Mouse (Mus musculus) induced T-regulatory cell, adult 2 months (primary cell): ENCODE measurements around the gene Akap13.
A peak's percentile ranks its signal among the peaks of the same experiment; 100 is the strongest.

Experiments
- DNase-seq: peaks from one replicate; pipeline ENCODE4 v3.0.0-alpha.2; 2012; ENCODE audit warnings: low read depth

Gene Akap13

DNA sequence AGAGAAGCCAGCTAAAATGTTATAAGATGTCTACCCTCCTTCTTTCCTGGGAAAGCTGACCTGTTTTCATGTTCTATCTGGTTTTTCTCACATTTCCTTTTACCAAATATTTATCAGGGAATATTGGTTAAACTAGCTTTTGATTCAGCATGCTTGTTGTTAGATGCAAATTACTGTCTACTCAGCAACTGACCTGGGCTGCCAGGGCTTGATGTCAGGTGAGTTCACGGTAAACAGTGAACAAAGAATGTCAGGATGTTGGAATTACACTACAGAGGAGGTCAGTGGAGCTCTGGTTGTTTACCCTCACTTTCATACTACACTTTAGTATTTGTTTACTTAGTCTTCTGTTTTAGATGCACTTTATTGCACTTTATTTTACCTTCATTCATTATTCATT, 5.0 kb downstream of the Akap13 start:
- no peak for DNase-seq

DNA sequence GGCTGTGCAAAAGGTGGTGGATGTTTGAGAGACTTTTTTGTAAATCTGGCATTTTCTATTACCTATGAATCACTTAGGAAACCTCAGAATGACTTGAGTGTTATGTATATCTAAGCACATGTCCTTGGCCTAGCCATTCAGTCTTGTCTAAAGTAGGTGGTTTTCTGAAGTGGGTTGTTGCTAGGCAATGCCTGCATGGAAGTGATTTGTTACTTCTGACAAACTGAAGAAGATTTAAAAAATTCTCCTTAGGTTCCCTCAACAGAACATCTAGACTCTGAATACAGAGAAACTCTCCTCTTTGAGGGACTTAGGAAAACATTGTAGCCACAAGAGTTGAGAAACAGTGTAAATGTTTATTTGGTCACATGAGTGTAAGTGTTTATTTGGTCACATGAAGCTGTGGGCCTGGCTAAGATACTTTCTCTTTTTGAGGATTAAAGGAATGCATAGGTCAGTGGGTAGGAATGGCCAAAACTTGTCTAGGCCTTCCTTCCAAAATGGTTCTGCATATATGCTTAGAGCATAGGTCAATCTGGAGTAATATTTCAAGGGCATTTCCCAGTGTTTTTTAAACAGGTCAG, 8.3 kb downstream of the Akap13 start:
- peak; percentile 25 for DNase-seq

DNA sequence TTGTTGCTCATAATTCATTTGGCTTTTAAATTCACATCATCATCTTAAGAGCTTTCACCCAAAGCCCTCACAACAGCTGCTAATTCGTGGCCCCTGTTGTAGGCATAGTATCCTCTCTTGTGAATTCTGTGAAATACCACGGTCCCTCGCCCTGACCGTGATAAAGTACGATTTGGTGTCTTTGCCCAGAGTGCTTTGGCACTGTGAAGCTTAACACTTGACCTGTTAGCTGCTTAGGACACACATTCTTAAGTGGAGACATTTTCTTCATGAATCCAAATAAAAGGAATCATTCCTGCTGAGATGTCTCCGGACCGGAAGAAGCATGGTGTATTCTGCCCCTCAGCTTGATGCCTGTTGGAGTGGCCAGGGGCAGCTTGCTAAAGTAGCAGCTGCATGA, 12.5 kb downstream of the Akap13 start:
- DNase-seq, result no peak

DNA sequence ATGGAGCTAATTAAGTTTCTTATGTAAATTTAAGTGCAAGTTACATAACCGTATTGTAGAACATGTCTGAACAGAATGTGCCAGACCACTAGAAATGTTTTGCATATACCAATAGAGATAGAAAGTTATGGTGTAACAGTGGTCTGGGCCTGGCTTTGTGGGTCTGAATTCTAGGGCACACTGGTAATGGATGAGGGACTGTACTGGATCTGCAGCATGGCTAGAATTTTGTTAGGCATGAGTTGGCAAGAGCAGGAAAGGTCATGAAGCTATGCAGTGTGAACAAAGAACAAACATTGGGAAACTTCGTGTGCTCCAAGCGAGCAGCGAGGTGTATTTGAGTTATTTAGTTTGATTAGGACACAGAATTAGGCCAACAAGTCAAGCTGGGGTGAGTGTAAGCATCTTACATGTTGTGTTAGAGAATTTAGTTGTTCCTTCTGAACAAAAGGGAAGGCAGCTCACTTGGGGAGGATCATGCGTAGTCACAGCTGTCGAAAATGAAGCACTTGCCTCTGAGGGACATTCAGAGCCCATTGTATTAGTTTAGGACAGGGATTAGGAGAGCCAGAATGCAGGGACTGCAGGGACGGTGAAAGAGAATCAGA, 15.1 kb downstream of the Akap13 start:
- DNase-seq, result no peak

DNA sequence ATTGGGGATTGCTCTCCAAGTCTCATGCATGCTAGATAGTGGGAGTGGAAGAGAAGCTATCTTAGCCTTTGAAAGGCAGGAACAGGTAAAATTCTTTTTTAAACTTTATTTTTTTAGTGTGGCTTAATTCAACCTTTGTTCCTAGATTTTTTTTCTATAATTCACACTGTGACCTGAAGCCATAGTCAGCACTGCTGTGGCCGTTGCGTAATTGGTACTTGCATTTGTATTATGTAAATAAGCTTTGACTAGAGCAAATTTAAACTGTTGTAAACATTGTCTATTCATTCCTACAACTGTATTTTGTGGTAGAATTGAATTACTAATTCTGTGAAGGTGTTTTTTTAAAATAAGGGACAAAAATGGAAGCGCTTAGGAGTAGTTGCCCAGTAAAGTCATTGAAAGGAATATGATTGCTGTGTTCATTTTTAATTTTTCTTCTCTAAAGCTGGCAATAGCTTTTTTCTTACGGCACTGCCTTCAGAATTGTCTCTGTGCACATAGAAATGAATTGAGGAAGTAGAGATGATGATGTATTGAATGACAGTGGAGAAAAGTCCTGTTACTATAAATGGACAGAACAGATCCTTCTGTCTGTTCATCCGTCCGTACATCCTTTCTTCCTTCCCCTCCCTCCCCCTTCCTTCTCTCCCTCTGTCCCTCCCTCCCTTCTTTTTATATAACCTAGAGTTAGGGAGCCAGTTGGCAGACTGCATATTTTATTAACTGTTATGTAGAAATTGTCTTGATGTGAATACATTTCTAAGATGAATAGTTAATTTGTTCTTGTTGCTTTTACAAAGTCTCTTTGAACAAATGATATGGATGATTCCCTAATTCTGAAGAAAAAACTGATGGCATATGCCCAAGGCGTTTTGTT, 17.2 kb downstream of the Akap13 start:
- no peak for DNase-seq

DNA sequence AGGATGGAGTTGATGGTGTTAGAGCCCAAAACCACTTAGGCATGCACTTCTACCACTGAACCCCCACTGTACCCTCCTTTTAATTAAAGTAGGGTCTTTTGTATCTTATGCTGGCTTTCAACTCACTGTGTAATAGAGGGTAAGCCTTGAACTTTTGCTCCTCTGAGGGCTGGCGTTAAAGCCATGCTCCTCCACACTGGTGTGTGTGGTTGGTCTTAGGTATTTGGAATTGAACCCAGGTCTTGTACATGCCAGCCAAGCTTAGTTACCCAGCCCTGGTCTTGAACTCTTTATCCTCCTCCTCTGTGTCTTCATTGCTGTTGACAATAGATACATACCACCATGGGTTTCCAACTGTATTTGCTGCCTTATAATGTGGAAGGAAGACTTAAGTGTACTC, 18.0 kb downstream of the Akap13 start:
- no peak for DNase-seq

DNA sequence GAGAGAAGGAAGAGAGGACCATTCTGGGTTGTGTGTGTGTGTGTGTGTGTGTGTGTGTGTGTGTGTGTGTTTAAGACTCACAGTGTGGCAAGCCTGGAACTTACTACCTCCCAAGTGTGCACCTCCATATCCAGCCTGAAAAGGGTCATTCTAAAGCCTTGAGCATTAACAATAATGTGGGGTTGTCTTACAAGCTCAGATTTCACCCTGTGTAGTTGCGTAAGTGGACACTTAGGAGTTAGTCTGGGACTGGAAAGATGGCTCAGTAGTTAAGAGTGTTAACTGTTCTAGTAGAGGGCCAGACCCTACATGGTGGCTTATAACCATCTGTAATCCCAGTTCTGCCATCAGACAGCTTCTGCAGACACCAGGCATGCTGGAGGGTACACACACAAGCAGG, 18.7 kb downstream of the Akap13 start:
- DNase-seq, result no peak

DNA sequence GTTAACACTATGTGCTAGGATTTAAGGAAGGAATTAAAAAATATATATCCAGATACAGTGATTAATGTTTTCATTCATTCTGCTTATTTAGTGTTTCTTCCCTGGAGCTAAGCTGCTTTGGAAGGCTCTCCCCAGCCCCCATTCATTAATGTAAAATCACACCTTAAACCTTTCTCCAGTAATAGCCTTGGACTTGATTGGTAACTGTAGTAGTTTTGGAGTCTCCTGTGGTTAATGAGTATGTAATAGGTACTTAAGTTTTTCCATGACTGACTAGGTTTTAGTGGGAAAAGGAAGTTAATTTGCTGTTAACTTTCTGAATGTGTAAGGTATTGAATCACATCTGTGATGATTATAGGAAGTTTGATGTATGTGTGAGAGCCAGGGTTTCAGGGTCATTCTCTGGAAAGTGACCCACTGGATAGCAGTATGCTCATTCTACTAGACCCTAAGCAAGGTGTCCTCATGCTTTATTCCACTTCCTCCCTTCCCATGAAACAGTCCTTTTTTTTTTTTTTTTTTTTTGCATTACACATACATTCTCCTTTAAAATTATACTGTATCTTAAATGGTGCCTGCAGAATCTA, 19.3 kb downstream of the Akap13 start:
- no peak for DNase-seq

DNA sequence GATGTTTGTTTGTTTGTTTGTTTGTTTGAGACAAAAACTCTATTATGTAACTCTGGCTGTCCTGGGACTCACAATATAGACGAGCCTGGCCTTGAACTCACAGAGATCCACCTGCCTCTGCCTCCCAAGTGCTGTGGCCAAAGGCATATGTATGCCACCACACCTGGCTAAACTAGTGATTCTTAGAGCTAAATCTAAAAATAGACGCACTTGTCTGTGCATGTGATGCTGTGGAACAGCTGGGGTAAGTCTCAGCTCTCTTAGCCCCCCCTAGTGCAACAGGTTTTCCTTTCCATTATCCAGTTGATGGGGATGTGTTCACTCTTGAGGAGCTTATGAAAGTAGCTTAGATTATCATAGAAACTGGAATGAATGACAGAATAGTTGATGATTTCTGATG, 22.7 kb downstream of the Akap13 start:
- no peak for DNase-seq

DNA sequence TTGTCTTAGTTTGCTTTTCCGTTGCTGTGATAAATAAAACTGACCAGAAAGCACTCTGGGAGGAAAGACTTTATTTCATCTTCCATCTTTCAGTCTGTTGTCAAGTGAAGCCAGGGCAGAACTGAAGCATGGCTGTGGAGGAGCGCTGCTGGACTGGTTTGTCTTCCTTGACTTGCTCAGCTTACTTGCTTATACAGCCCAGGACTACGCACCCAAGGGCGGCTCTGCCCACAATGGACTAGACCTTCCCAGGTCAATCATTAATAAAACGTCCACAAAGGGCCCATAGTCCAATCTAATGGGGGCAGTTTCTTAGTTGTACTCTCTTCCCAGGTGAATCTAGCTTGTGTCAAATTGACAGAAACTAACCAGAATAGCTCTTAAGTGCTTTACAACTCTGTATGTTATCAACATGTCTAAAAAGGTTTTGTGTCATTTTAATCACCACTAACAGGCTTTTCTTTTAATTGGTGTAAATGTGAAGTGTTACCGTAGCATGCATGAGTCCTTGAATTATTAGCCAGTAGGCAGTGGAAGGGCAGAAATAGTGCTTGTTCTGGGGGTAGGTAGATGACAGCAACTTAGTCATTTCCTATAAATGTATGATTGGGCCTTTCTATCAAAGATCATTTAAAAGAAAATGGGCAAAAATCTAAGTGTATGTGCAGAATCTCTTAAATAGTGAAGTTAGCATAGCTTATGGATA, 25.5 kb downstream of the Akap13 start:
- no peak for DNase-seq

DNA sequence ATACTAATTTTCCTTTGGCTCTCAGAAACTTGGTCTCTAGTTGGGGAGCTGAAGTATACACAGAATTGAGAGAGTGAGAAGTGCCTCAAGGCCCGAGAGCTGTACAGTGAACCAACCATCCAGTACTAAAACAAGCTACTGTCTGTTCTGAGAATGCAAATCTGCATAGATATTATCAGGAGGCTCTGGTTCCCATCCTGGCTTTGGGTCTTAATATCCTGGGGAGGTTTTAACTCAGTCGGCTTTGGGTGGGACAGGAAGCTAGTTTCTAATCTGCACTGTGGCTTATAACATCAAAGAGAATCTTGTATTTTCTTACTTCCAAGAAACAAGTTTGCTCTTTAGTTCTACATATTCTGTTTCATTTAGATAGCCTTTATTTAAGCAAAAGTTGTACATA, 30.7 kb downstream of the Akap13 start:
- peak; percentile 82 for DNase-seq

DNA sequence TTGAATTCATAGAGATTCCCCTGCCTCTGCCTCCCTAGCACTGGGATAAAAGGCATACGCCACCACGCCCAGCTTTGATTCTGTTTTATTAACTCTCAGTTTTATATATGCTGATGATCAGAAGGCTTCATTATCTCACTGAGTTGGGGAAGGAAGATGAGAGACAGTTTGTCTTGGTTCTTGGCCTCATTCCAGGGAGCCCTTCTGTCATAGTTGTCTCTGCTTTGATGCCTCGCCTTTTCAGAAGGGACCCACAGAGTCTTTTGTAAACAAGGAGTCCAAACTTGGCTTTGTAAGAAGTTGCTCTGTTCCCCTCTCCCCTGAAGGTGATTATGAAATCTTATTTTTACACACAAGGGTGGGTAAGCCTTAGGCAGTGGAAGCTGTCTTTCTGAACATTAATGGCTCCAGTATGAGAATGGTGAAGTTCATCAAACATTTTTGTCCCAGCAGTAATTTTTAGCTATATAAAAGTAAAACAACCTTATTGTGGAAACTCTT, 40.7 kb downstream of the Akap13 start:
- DNase-seq, result no peak

DNA sequence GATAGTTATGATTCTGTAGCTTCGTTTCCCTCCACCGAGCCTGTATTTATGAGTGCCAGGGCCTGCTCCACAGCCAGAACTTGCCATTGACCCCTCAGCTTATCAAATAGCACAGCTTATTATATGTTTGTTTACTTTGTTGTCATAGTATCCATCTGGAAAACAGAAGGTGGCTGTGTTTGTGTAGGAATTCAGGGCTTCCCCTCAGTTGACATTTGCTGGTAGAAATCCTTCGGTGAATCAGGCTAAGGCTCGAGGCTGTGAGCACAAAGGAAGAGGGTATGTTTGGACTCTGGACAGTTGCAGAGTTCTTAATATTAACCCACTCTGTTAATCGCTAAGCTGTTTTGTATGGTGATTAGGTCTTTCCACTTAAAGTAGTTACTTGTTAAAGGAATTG, 43.3 kb downstream of the Akap13 start:
- DNase-seq, result no peak

DNA sequence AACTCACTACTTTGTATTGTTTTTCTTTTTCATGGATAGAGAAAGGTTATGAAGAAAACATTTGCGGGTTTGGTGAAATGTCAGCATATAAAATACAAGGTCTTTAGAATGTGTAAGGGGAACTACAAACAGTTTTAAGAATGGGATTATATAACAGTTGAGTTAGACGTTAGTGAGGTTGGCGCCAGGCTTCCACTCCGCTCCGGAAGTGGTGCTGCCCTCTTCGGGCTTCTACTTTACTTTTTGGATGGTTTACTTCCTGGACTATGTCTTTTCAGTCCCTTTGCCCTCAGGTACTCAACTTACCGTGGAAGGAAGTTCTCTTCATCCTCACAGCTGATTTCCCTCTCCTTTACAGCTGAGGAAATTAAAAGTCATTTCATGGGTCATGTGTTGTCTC, 43.9 kb downstream of the Akap13 start:
- peak; percentile 20 for DNase-seq

DNA sequence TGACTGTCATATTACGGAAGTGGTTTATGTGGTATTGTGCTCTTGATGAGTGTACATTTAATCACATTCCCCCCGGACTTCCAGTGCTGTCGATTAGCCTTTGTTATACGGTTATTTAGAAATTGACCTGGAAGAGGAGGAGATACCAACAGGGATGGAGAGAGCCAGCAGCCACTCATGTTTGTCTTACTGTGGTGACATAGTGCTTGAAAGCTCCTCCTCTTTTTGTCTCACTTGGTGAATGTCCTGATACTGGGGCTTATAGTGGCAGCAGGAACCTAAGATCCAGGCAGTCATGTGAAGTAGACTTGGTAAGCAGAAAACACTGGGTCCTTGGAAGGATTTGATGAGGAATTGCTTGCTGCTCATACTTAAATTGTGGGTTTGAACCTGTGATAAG, 44.8 kb downstream of the Akap13 start:
- DNase-seq, result no peak

DNA sequence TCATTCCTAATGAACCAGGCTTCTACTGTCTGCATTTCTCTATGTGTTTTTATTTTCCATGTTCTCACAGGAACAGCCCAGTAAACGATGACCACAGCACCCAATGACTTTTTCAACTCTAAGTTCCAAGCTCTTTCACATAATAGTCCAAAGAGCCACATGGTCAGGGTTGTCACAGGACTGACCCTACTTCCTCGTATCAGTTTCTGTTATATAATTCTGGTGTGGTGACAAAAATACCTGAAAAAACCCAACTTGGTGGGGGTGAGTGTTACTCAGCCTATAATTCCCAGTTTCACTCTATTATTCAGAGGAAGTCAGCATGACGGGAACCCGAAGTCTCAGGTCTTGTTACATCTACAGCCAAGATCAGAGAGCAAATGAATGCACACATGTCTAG, 45.5 kb downstream of the Akap13 start:
- no peak for DNase-seq

DNA sequence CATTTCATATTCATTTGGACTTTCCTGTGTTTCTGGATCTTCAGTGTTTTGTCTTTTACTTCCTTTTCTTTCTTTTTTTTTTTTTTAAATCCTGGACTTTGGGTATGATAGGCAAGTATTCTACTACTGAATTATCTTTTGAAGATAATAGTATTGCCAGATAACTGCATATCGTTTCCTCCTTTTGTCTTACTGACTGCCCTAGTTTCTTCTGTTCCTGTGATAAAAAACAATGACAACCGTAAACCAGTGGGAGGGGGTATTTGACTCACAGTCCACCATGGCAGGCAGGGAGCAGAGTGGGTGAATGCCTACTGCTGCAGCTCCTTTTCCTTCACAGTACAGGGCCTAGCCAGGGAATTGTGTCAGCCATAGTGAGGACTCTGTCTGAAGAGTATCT, 49.2 kb downstream of the Akap13 start:
- DNase-seq, result no peak

DNA sequence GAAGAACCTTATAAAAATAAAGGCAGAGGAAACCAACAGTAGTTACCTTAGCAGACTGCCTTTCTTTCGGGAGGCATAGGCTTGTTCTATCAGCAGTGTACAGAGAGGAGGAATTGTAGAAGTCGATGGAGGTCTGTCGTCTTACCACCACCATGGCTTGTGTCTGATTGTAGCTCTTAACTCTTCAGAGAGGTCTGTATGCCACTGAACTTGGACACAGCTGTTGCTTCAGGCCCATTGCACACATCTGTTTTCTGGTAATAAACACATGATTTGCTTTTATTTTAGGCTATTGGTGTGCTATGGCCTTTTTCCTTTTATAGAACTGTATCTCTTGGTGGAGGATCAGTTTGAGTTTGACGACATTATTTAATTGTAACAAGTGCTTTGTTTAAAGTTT, 51.3 kb downstream of the Akap13 start:
- no peak for DNase-seq

DNA sequence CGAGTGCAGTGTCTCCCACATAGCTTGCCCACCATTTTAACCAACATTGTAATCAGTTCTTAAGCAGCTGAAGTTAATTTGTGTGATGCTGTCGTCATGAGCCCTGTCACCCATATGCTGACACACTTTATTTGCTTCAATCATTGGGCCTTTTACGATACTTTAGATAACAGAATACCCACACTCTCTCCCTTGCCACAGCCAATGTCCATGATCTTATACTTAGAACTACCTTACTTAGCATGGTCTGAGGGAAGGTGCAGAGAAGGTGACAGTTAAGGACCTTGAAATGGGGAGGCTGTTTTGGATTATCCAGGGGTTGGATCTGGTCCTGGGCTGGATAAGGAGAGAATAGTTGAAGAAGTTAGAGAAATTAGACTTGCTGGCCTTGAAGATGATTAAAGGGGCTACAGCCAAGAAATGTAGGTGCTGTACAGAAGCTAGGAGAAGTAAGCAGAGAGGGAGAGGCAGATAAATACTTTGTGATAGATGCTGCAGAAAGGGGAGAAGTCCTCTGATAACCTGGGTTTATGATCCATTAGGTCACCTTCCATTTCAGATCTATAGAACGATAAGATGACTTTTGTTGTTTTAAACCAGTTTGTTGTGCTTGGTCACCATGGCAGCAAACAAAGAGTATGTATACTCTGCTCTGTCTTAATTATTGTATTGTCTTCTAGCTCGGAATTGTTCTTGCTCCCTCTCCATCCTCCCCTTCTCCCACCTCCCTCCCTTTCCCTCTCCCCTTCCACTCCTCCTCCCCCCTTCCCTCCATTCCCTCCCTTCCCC, 53.9 kb downstream of the Akap13 start:
- peak; percentile 54 for DNase-seq

DNA sequence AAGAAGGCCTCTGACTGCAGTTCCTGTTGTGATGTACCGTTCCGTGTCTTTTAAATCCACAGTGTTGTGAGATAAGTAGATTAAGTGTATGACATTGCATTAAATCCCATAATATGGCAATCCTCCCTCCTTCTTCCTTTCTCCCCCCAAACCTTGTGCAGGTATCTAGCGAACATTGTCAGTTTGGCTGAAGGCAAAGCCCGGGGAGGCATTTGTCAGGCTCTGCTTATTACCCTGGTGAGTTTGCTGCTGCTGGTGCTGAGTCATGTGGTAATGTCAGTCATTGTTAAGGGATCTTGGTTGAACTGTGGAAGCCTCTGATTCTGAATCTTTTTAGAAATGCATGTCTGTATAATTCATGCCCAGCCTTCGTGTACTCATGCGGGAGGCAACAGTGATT, 60.1 kb downstream of the Akap13 start:
- no peak for DNase-seq
